Comparison of ENCODE assay signal across 16 mouse cellular contexts in genomic region chr4:59817790-59818189, GRCm38 (mm10). TPM values are rescaled to one million over a fixed set of nuclear protein-coding genes. Genes with fewer than 3 reads are reported as not detected.
DNase-seq lines count a peak whose midpoint lies in the region; ATAC-seq and TF ChIP-seq lines count a peak whose summit lies in the region.
"Had no signal": no experiment of that assay in that cellular context is flagged by ENCODE, and none has a peak within 500 bp of the region (broad histone marks: within the 10 kb centered on the region; RNA-seq: fewer than 3 reads in every experiment).

No protein-coding gene starts in this region.

- peaks cover 14% of the 10 kb centered on the region for H3K4me1 ChIP-seq in midbrain, embryonic 11.5 days (ENCODE audit: control insufficient read depth, insufficient read depth, low read length)
- H3K4me1 ChIP-seq in midbrain, embryonic 15.5 days: peaks cover 13% of the 10 kb centered on the region; the same call in 1 of the 2 replicates
- H3K4me1 ChIP-seq in olfactory bulb, adult 2 months (ENCODE audit: control insufficient read depth, insufficient read depth, low read length): peaks cover 34% of the 10 kb centered on the region

- no peaks in the 10 kb centered on the region for H3K27me3 ChIP-seq in midbrain, embryonic 11.5 days (ENCODE audit: control insufficient read depth, insufficient read depth, low read length)
- H3K27me3 ChIP-seq in midbrain, embryonic 15.5 days (replicated peaks): no peaks in the 10 kb centered on the region
- H3K27me3 ChIP-seq: CH12.LX; embryonic facial prominence, embryonic 12.5 days; heart, embryonic 12.5 days; liver, embryonic 15.5 days had no signal

- TF ChIP-seq CTCF in layer of hippocampus, adult 2 months (conservative IDR thresholded peaks at IDR 0.05): no peak
- TF ChIP-seq CTCF in olfactory bulb, adult 2 months (IDR thresholded peaks at IDR 0.05; ENCODE audit: insufficient read depth, low read depth, low read length): no peak

- no peak overlapping the region for H3K9ac ChIP-seq in midbrain, embryonic 11.5 days (ENCODE audit: low read length)
- no peak overlapping the region for H3K9ac ChIP-seq in midbrain, embryonic 15.5 days
- H3K9ac ChIP-seq: embryonic facial prominence, embryonic 12.5 days; heart, embryonic 12.5 days; liver, embryonic 15.5 days had no signal

- ATAC-seq in midbrain, embryonic 11.5 days (ENCODE audit: low FRiP score): no peak
- ATAC-seq in midbrain, embryonic 15.5 days (replicated peaks): no peak

- no peak overlapping the region for H3K4me2 ChIP-seq in midbrain, embryonic 11.5 days
- H3K4me2 ChIP-seq in midbrain, embryonic 15.5 days: no peak overlapping the region
- H3K4me2 ChIP-seq: embryonic facial prominence, embryonic 12.5 days; heart, embryonic 12.5 days; liver, embryonic 15.5 days had no signal

- WGBS in midbrain, embryonic 11.5 days: 77% methylated on average over 5 of the region's 5 CpGs
- 86% methylated on average over 5 of the region's 5 CpGs for WGBS in midbrain, embryonic 15.5 days
- WGBS in olfactory bulb, adult 2 months: 85% methylated on average over 5 of the region's 5 CpGs

- no peak overlapping the region for H3K4me3 ChIP-seq in layer of hippocampus, adult 2 months
- no peak overlapping the region for H3K4me3 ChIP-seq in midbrain, embryonic 11.5 days (ENCODE audit: low read depth, low read length)
- H3K4me3 ChIP-seq in midbrain, embryonic 15.5 days: no peak overlapping the region
- H3K4me3 ChIP-seq in olfactory bulb, adult 2 months (ENCODE audit: insufficient read depth, low read depth, low read length): no peak overlapping the region
- H3K4me3 ChIP-seq: embryonic facial prominence, embryonic 12.5 days; heart, embryonic 12.5 days; liver, embryonic 15.5 days had no signal

- no peaks in the 10 kb centered on the region for H3K9me3 ChIP-seq in midbrain, embryonic 11.5 days (ENCODE audit: control insufficient read depth, low read length)
- H3K9me3 ChIP-seq in midbrain, embryonic 15.5 days: no peaks in the 10 kb centered on the region
- H3K9me3 ChIP-seq: embryonic facial prominence, embryonic 12.5 days; heart, embryonic 12.5 days; liver, embryonic 15.5 days had no signal

- TF ChIP-seq POLR2A in olfactory bulb, adult 2 months (IDR thresholded peaks at IDR 0.05; ENCODE audit: insufficient read depth, low read depth, low read length): no peak

- no peaks in the 10 kb centered on the region for H3K36me3 ChIP-seq in midbrain, embryonic 11.5 days (ENCODE audit: control insufficient read depth, insufficient read depth, low read length)
- H3K36me3 ChIP-seq in midbrain, embryonic 15.5 days (replicated peaks): no peaks in the 10 kb centered on the region
- H3K36me3 ChIP-seq: embryonic facial prominence, embryonic 12.5 days; heart, embryonic 12.5 days; liver, embryonic 15.5 days had no signal

- H3K27ac ChIP-seq in layer of hippocampus, adult 2 months: peak overlapping the region; percentile 77
- no peak overlapping the region for H3K27ac ChIP-seq in midbrain, embryonic 11.5 days (ENCODE audit: low read depth, low read length)
- H3K27ac ChIP-seq in midbrain, embryonic 15.5 days: no peak overlapping the region
- H3K27ac ChIP-seq in olfactory bulb, adult 2 months (ENCODE audit: insufficient read depth, low read depth, low read length): peak overlapping the region; percentile 79
- H3K27ac ChIP-seq: embryonic facial prominence, embryonic 12.5 days; liver, embryonic 15.5 days; macrophage had no signal

- DNase-seq in cerebellum, adult 9-11 months: peak; percentile 33
- DNase-seq in cerebellum, adult 18-20 months: no peak
- no peak for DNase-seq in layer of hippocampus, adult 2 months (ENCODE audit: low spot score in 2 of 2)
- DNase-seq in layer of hippocampus, adult 8-10 months (ENCODE audit: low spot score in 2 of 2): no peak
- DNase-seq in midbrain, embryonic 11.5 days (ENCODE audit: low spot score, missing footprints): peak; percentile 44
- DNase-seq in lung, adult 18-20 months: no peak
- DNase-seq: kidney, adult 2 months; kidney, postnatal 36 days; spleen, adult 18-20 months had no signal

RNA-seq across cellular contexts. Expression of gene Snx30, which starts 12.2 kb away (rescaled TPM):
- total RNA-seq in layer of hippocampus, adult 2 months (2021): 10 to 100 TPM; 40.3 to 44.6 TPM
- 10 to 100 TPM; 38.7 to 45.5 (median 40.4) TPM for total RNA-seq in layer of hippocampus, adult 8-10 months (2022)
- 11.8 and 12.3 TPM in 2 replicates for polyA plus RNA-seq in midbrain, embryonic 11.5 days (2014; fragmentation: Nextera tagmentation; extraction: Ambion mirVana)
- 20.5 and 22.4 TPM in 2 replicates for polyA plus RNA-seq in midbrain, embryonic 15.5 days (2015; fragmentation: Nextera tagmentation; extraction: Ambion mirVana)
- polyA plus RNA-seq in olfactory bulb, adult 2 months (2012; ENCODE audit: insufficient read depth, insufficient read length, low replicate concordance, missing spikeins): not detected in 2 replicates

RNA-seq across cellular contexts. Expression of gene Inip, which starts 16.4 kb away (rescaled TPM):
- 10 to 100 TPM; 23.6 to 25.6 TPM for total RNA-seq in layer of hippocampus, adult 2 months (2021)
- total RNA-seq in layer of hippocampus, adult 8-10 months (2022): 10 to 100 TPM; 20.9 to 26.0 (median 23.8) TPM
- 110 and 121 TPM in 2 replicates for polyA plus RNA-seq in midbrain, embryonic 11.5 days (2014; fragmentation: Nextera tagmentation; extraction: Ambion mirVana)
- polyA plus RNA-seq in midbrain, embryonic 15.5 days (2015; fragmentation: Nextera tagmentation; extraction: Ambion mirVana): 55.4 and 61.4 TPM in 2 replicates
- not detected in 2 replicates for polyA plus RNA-seq in olfactory bulb, adult 2 months (2012; ENCODE audit: insufficient read depth, insufficient read length, low replicate concordance, missing spikeins)

Comparison
In these comparisons a context has a peak if more than half of its experiments do, and no peak if none do; other contexts are left out.
1. DNase-seq: peak in cerebellum, adult 9-11 months (single experiment) and midbrain, embryonic 11.5 days (single experiment); none in cerebellum, adult 18-20 months (0 of 2), layer of hippocampus, adult 2 months (0 of 2), layer of hippocampus, adult 8-10 months (0 of 2) and lung, adult 18-20 months (0 of 2).
2. H3K27ac ChIP-seq: peak in layer of hippocampus, adult 2 months (single experiment) and olfactory bulb, adult 2 months (single experiment); none in midbrain, embryonic 11.5 days (single experiment) and midbrain, embryonic 15.5 days (single experiment).